Mouse (Mus musculus) embryonic facial prominence, embryonic 14.5 days (tissue): ENCODE measurements around the gene Dlg2. TPM values are rescaled to one million over a fixed set of nuclear protein-coding genes. Genes with fewer than 3 reads are reported as not detected.

Experiments used
- ATAC-seq: fragments of 200-750 bp; cut with Nextera tagmentation; 2 replicates; pipeline ENCODE4 v1.8.0; 2017; ENCODE audit warnings: low read depth, moderate number of reproducible peaks, moderate TSS enrichment
- DNase-seq: peaks from one replicate; pipeline ENCODE4 v3.0.0-alpha.2; 2015; ENCODE audit warnings: low spot score
- H3K27ac ChIP-seq: fragments of 300-500 bp; sonication (generic); replicated peaks from 2 replicates; pipeline ENCODE4 v1.5.1; 2014; ENCODE audit warnings: low read depth, mild to moderate bottlenecking, low read length, moderate library complexity
- H3K27me3 ChIP-seq: fragments of 300-500 bp; sonication (generic); replicated peaks from 2 replicates; pipeline ENCODE4 v1.6.1; 2014; ENCODE audit warnings: low read length; ENCODE audit not compliant: control insufficient read depth, insufficient read depth
- H3K36me3 ChIP-seq: fragments of 300-500 bp; sonication (generic); 2 replicates; pipeline ENCODE4 v1.6.1; 2014; ENCODE audit warnings: low read length, mixed read lengths; ENCODE audit not compliant: control insufficient read depth, insufficient read depth
- H3K4me1 ChIP-seq: fragments of 300-500 bp; sonication (generic); 2 replicates; pipeline ENCODE4 v1.6.1; 2014; ENCODE audit warnings: antibody characterized with exemption, low read length; ENCODE audit not compliant: control insufficient read depth, insufficient read depth
- H3K4me2 ChIP-seq: fragments of 300-500 bp; sonication (generic); 2 replicates; pipeline ENCODE4 v1.6.1; 2014; ENCODE audit warnings: low read depth, mild to moderate bottlenecking, low read length, moderate library complexity, mixed read lengths
- H3K4me3 ChIP-seq: fragments of 300-500 bp; sonication (generic); 2 replicates; pipeline ENCODE4 v1.5.1; 2014; ENCODE audit warnings: low read depth, mild to moderate bottlenecking, low read length
- H3K9ac ChIP-seq: fragments of 300-500 bp; sonication (generic); 2 replicates; pipeline ENCODE4 v1.6.1; 2014; ENCODE audit warnings: low read depth, mild to moderate bottlenecking, low read length, moderate library complexity, mixed read lengths
- H3K9me3 ChIP-seq: fragments of 300-500 bp; sonication (generic); 2 replicates; pipeline ENCODE4 v1.6.1; 2016; ENCODE audit warnings: low read length; ENCODE audit not compliant: control insufficient read depth
- WGBS: fragments of 180-500 bp; shearing (Covaris S2); extraction: QIAGEN DNeasy Blood & Tissue Kit; methylation state at CpG from one replicate; pipeline ENCODE4 v1.1.7; 2014; 5-methylcytosine and 5-hydroxymethylcytosine counted together
- polyA plus RNA-seq: library from polyadenylated mRNA; unstranded; fragments of >200 nt; fragmentation: Nextera tagmentation; extraction: Ambion mirVana; gene quantifications from 2 replicates; pipeline ENCODE4 v1.2.1, GENCODE M21; 2014

Dlg2 gene
- polyA plus RNA-seq, 1 experiment from 2014 or later = 5.1 TPM

DNA sequence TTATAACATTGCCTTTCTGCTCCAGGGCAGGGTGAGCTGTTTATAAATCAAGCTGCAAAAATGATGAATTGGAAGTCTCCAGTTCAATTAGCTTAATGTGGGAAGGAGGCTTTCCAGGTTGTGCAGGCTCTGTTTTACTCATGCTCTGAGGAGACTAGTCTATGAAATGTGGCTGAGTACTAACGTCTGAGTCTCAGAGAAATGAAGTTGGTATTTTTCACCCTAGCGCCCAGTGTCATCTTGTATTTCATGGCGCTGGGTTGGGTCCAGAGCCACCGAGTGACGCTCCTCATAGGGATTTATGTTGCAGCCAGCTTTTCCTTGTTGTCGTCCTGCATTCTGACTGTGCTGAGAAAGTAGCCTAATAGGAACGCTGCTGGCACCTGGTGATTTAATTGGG is 986.8 kb downstream of the Dlg2 start:
- Histone ChIP-seq H3K36me3 (no peaks in the 10 kb centered on the region), H3K4me1 (no peaks in the 10 kb centered on the region), H3K4me3 (no peak overlapping the region), H3K27ac (no peak overlapping the region), H3K4me2 (no peak overlapping the region), H3K27me3 (no peaks in the 10 kb centered on the region), H3K9ac (no peak overlapping the region), H3K9me3 (no peaks in the 10 kb centered on the region)
- ATAC-seq (no peak), DNase-seq (no peak)
- 46% methylated on average over 7 of the region's 7 CpGs for WGBS

DNA sequence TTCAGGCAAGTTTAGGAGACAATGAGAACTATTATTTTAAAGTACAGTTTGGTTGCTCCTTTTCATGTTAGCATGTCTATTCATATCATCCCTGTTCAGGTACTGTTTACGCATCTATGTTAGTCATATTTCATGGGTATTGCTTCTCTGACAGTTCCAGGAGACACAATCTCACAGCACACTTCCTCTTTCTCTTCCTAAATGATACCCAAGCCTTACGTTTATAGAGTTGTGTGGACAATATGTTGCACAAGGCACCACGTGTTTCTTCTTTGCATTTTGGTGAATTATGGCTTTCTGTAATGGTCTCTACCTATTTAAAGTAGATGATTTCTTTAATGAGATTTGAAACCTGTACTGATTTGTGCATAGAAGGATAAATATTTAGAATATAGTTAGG is 990.6 kb downstream of the Dlg2 start:
- Histone ChIP-seq H3K4me3 (no peak overlapping the region), H3K27ac (no peak overlapping the region), H3K9ac (no peak overlapping the region), H3K4me1 (no peaks in the 10 kb centered on the region), H3K27me3 (no peaks in the 10 kb centered on the region), H3K9me3 (no peaks in the 10 kb centered on the region), H3K36me3 (no peaks in the 10 kb centered on the region), H3K4me2 (no peak overlapping the region)
- 81% methylated on average over 3 of the region's 3 CpGs for WGBS
- DNase-seq = no peak
- no peak for ATAC-seq

DNA sequence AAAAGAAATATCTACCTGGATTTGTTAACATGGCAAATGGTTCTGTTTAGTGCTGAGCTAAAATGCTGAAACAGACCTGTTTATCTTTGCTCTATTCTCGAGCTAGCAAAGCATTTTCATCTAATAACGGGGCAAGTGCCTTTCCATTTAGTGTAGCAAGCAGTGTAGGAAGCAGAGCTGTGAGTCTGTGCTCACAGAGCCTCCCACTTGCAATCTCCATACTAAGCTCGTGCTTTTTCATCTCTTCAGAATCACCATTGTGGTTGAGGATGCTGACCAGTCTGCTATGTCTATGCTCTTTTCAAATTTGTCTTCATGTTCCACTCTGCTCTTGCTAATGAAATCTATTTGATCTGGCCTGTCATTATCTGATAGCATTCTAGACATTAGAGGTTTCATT is 1002.7 kb downstream of the Dlg2 start:
- Histone ChIP-seq H3K36me3 (no peaks in the 10 kb centered on the region), H3K27ac (no peak overlapping the region), H3K27me3 (no peaks in the 10 kb centered on the region), H3K4me2 (no peak overlapping the region), H3K4me3 (no peak overlapping the region), H3K9ac (no peak overlapping the region), H3K4me1 (no peaks in the 10 kb centered on the region), H3K9me3 (no peaks in the 10 kb centered on the region)
- 64% methylated on average over 3 of the region's 3 CpGs for WGBS
- DNase-seq (no peak), ATAC-seq (no peak)

DNA sequence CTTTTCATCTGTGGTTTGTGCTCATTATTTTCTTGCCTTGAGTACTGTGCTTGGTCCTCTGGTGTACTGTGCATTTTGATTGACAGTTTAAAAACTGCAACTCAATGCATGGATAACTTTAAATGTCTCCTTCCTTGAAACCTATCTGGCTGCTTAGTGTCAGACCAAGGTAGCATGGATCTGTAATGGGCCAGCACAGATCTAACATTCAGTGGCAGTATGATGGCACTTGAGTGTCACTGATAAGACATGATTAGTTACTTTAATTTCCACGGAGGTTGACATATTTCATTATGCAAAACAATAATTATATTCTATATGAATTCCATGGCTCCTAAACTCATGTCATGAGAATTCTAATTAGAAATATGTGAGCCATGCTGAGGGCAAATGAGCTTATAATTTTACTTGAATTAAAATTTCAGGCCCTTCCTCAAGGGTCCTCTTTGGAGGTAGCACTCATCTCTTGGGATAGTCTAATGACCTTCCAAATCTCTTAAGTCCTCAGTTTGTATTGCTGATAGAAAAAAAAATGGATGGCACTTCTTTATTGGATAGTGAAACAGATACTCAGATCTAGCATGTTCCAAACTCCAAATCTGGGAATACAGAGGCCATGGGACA is 1005.2 kb downstream of the Dlg2 start:
- Histone ChIP-seq H3K36me3 (no peaks in the 10 kb centered on the region), H3K27ac (no peak overlapping the region), H3K4me1 (no peaks in the 10 kb centered on the region), H3K9me3 (no peaks in the 10 kb centered on the region), H3K27me3 (no peaks in the 10 kb centered on the region), H3K4me3 (no peak overlapping the region), H3K4me2 (no peak overlapping the region), H3K9ac (no peak overlapping the region)
- ATAC-seq (0 out of 2 replicates have a peak, but pooled peaks have one; percentile 2), DNase-seq (no peak)
- WGBS = 73% methylated on average over 1 of the region's 1 CpGs

DNA sequence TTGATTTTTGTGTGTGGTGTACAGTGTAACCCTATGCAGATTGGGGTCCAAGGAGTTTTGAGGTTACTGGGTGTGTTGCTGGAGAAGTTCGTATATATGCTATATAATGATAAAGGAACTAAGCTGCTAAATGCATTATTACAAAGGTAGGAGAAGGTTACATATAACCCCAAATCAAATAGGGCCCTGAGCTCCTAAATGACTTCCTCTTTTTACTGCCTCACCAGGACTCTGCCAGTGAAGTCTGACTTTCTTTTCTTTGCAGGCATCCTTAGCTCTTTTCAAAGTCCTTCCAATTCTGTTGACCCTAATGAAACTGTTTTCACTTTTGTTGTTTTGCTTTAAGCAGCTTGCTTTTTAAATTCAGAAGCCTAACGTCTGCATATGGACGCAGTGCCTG is 1016.8 kb downstream of the Dlg2 start:
- H3K4me3 ChIP-seq = no peak overlapping the region
- H3K4me2 ChIP-seq = no peak overlapping the region
- no peak overlapping the region for H3K27ac ChIP-seq
- no peak for ATAC-seq
- WGBS = 80% methylated on average over 3 of the region's 3 CpGs
- no peaks in the 10 kb centered on the region for H3K36me3 ChIP-seq
- H3K9ac ChIP-seq = no peak overlapping the region
- H3K27me3 ChIP-seq = no peaks in the 10 kb centered on the region
- DNase-seq = no peak
- H3K9me3 ChIP-seq = no peaks in the 10 kb centered on the region
- no peaks in the 10 kb centered on the region for H3K4me1 ChIP-seq

DNA sequence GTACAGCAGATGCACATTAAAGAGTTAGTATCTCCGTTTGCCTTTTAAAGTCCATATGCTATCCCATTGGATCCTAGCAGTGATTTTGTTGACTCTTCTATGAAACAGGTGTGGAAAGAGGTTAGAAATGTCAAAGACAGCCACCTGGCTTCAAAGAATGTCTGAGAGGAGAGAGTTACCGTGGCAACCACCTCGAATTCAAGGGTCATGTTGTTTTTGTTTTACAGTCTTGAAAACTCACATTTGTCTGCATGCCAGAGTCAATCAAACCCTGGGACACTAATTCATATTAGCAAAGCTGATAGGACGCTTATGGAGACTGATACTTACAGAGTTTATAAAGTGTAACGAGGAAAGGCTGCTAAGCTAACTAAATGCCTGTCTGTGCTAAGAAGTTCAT is 1019.1 kb downstream of the Dlg2 start:
- H3K4me2 ChIP-seq = no peak overlapping the region
- no peak overlapping the region for H3K9ac ChIP-seq
- no peaks in the 10 kb centered on the region for H3K9me3 ChIP-seq
- WGBS = 65% methylated on average over 5 of the region's 5 CpGs
- no peak for ATAC-seq
- no peak for DNase-seq
- H3K36me3 ChIP-seq = no peaks in the 10 kb centered on the region
- no peaks in the 10 kb centered on the region for H3K4me1 ChIP-seq
- no peak overlapping the region for H3K27ac ChIP-seq
- H3K27me3 ChIP-seq = no peaks in the 10 kb centered on the region
- no peak overlapping the region for H3K4me3 ChIP-seq

DNA sequence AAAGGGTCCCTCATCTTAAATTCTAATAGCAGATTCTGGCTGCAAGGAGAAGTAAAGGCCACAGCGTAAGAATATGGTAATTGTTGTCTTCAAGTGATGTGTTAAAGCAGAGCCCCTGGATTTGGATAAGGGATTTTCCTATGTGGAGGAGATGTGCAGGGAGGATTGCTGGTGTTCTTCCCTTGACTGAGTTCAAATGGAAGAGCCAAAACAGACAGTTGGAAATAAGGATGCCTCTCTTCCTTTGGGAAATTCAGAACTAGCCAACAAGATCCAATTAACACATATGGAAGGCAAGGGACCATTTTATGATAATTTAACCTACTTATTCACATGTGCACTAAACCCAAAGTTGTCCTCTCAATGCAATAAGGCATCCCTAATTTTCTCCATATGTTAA is 1034.6 kb downstream of the Dlg2 start:
- ATAC-seq = no peak
- 76% methylated on average over 1 of the region's 1 CpGs for WGBS

DNA sequence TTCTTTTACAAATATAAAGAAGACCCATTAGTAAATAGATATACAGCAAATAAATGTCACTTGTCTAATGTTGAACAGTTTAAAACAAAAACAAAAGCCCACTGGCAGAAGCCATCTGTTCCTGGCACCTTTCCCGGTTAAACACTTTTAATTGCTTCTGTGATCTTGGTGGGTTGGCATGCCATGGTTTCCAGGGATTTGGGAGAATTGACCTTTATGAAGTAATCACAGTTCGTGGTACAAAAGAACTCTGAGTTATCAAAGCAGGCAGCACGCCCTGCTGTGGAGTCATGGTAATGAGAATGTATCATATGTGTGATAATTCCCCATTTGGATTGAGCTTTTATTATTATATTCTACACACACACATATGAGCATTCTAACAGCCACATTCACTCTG is 1038.0 kb downstream of the Dlg2 start:
- Histone ChIP-seq H3K9me3 (no peaks in the 10 kb centered on the region), H3K36me3 (no peaks in the 10 kb centered on the region), H3K27ac (no peak overlapping the region), H3K4me1 (no peaks in the 10 kb centered on the region), H3K4me3 (no peak overlapping the region), H3K9ac (no peak overlapping the region), H3K27me3 (no peaks in the 10 kb centered on the region), H3K4me2 (no peak overlapping the region)
- DNase-seq (no peak), ATAC-seq (no peak)
- 62% methylated on average over 3 of the region's 3 CpGs for WGBS

More for the DNA sequence above, 1034.6 kb downstream of the Dlg2 start:
- H3K4me2 ChIP-seq = no peak overlapping the region
- DNase-seq = no peak
- H3K27ac ChIP-seq = no peak overlapping the region
- H3K4me1 ChIP-seq = no peaks in the 10 kb centered on the region
- no peaks in the 10 kb centered on the region for H3K9me3 ChIP-seq
- no peaks in the 10 kb centered on the region for H3K27me3 ChIP-seq
- H3K9ac ChIP-seq = no peak overlapping the region
- no peaks in the 10 kb centered on the region for H3K36me3 ChIP-seq
- H3K4me3 ChIP-seq = no peak overlapping the region

DNA sequence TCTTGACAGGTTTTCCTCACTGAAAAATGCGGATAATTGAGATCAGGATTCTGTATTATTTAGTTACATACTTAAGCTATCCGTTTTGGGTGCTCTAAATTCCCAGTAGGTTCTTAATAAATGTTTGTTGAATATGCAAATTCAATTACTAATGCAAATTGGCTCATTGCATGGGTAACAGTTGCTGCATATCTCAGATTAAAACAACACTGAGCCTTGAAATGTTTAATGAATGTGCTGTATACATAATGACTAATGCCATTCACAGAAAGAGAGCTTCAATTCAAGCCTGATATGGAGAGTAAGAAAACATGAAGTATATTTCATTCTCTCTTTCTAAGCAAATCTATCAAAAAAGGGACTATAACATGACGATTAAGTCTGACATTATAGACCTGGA is 1039.8 kb downstream of the Dlg2 start:
- ATAC-seq = no peak
- Histone ChIP-seq H3K4me3 (no peak overlapping the region), H3K4me2 (no peak overlapping the region), H3K27ac (no peak overlapping the region), H3K36me3 (no peaks in the 10 kb centered on the region), H3K9ac (no peak overlapping the region), H3K4me1 (no peaks in the 10 kb centered on the region), H3K27me3 (no peaks in the 10 kb centered on the region), H3K9me3 (no peaks in the 10 kb centered on the region)
- WGBS = 71% methylated on average over 3 of the region's 3 CpGs
- DNase-seq = no peak
